Mouse (Mus musculus) neural tube, embryonic 14.5 days (tissue): ENCODE data around the gene Frmd4b. TPM values are rescaled to one million over a fixed set of nuclear protein-coding genes. Genes with fewer than 3 reads are reported as not detected.
A peak's percentile ranks its signal among the peaks of the same experiment; 100 is the strongest.

Experiments
- ATAC-seq: fragments of 200-750 bp; cut with Nextera tagmentation; 2 replicates; pipeline ENCODE4 v1.8.0; 2017; ENCODE audit warnings: low read depth, mild to moderate bottlenecking, moderate TSS enrichment, moderate library complexity
- H3K27ac ChIP-seq: fragments of 300-500 bp; sonication (generic); 2 replicates; pipeline ENCODE4 v1.5.1; 2014; ENCODE audit warnings: low read depth, mild to moderate bottlenecking, control low read depth, low read length, moderate library complexity, mixed read lengths
- H3K27me3 ChIP-seq: fragments of 300-500 bp; sonication (generic); 2 replicates; pipeline ENCODE4 v1.6.1; 2014; ENCODE audit warnings: low read length; ENCODE audit not compliant: control insufficient read depth, insufficient read depth
- H3K36me3 ChIP-seq: fragments of 300-500 bp; sonication (generic); 2 replicates; pipeline ENCODE4 v1.6.1; 2014; ENCODE audit warnings: low read length, mixed read lengths; ENCODE audit not compliant: control insufficient read depth, insufficient read depth
- H3K4me1 ChIP-seq: fragments of 300-500 bp; sonication (generic); 2 replicates; pipeline ENCODE4 v1.6.1; 2014; ENCODE audit warnings: low read length; ENCODE audit not compliant: control insufficient read depth, insufficient read depth
- H3K4me2 ChIP-seq: fragments of 300-500 bp; sonication (generic); 2 replicates; pipeline ENCODE4 v1.6.1; 2014; ENCODE audit warnings: mild to moderate bottlenecking, low read depth, low read length, control low read depth
- H3K4me3 ChIP-seq: fragments of 300-500 bp; sonication (generic); 2 replicates; pipeline ENCODE4 v1.5.1; 2014; ENCODE audit warnings: low read depth, low read length, control low read depth, mixed read lengths
- H3K9ac ChIP-seq: fragments of 300-500 bp; sonication (generic); replicated peaks from 2 replicates; pipeline ENCODE4 v1.6.1; 2014; ENCODE audit warnings: low read depth, mild to moderate bottlenecking, control low read depth, low read length, mixed read lengths
- H3K9me3 ChIP-seq: fragments of 300-500 bp; sonication (generic); 2 replicates; pipeline ENCODE4 v1.6.1; 2016; ENCODE audit warnings: low read length; ENCODE audit not compliant: control insufficient read depth
- WGBS: fragments of 180-500 bp; shearing (Covaris S2); extraction: QIAGEN DNeasy Blood & Tissue Kit; methylation state at CpG from one replicate; pipeline ENCODE4 v1.1.7; 2014; 5-methylcytosine and 5-hydroxymethylcytosine counted together
- polyA plus RNA-seq: library from polyadenylated mRNA; unstranded; fragments of >200 nt; fragmentation: Nextera tagmentation; extraction: Ambion mirVana; gene quantifications from 2 replicates; pipeline ENCODE4 v1.2.1, GENCODE M21; 2014

Frmd4b gene
- polyA plus RNA-seq, 1 experiment from 2014 or later = 26.8 TPM

DNA sequence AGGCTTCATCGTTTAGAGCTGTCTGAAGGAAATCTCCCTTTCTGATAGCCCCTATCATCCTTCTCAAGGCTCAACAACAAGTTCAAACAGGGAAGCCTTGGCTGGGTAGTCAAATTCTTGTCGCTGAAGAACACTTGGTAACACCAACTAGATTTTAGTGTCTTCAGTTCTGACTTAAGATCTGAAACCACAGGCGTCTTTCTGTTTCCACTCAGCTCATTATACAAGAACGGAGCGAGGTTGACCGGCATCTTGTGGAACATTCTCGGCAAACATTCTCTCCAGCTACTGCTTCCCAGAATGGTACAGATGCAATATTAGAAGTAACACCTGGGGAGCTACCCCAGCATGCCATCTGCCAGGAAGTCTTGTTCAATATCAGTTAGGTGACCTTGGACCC is 28.3 kb downstream of the Frmd4b start:
- Histone ChIP-seq H3K4me2 (no peak overlapping the region), H3K4me3 (no peak overlapping the region), H3K9ac (no peak overlapping the region), H3K36me3 (no peaks in the 10 kb centered on the region), H3K4me1 (peaks cover 7% of the 10 kb centered on the region; the same call in 1 of the 2 replicates), H3K27ac (no peak overlapping the region), H3K27me3 (no peaks in the 10 kb centered on the region), H3K9me3 (no peaks in the 10 kb centered on the region)
- ATAC-seq = no peak
- 83% methylated on average over 7 of the region's 7 CpGs for WGBS

DNA sequence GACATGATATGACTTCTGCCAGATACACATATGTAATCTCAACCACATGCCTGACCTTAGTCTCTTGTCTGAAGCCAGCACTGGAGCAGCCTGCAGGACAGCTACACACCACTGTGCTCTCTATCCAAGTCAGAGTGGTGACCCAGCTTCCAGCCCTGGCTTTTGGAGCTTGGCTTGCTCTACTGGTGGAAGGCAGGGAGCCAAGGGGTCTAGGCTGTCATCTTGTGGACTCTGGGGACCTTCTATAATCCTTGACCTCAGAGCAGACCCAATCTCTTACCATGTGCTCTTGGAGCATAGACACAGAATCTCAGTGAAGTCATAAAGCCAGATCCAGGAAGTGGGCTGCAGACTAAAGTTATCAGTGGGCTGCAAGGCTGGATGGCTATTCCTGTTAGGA is 30.7 kb downstream of the Frmd4b start:
- ATAC-seq = no peak
- no peak overlapping the region for H3K9ac ChIP-seq
- H3K9me3 ChIP-seq = no peaks in the 10 kb centered on the region
- no peaks in the 10 kb centered on the region for H3K36me3 ChIP-seq
- no peak overlapping the region for H3K4me3 ChIP-seq
- no peak overlapping the region for H3K27ac ChIP-seq
- no peaks in the 10 kb centered on the region for H3K27me3 ChIP-seq
- peaks cover 13% of the 10 kb centered on the region for H3K4me1 ChIP-seq
- H3K4me2 ChIP-seq = no peak overlapping the region

DNA sequence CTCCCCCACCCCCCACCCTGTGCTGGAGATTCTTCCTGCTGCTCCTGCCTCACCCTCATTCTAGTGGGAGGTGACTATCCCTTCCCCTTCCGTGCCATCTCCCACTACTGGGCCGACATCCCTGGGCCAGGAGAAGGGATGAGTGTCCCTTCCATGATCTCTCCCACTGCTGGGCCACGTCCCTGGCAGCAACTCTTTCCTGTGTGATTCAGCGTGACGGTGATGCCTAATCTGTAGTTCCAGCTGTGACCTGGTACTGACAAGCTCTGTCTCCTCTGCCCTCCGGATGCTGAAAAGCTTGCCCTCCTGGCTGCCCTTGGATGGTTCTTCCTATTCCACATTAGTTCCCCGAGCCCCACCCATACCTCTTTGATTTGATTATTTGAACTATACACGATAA is 31.3 kb downstream of the Frmd4b start:
- Histone ChIP-seq H3K4me3 (no peak overlapping the region), H3K27me3 (no peaks in the 10 kb centered on the region), H3K27ac (no peak overlapping the region), H3K9ac (no peak overlapping the region), H3K9me3 (no peaks in the 10 kb centered on the region), H3K4me2 (no peak overlapping the region), H3K4me1 (peaks cover 13% of the 10 kb centered on the region), H3K36me3 (no peaks in the 10 kb centered on the region)
- 45% methylated on average over 8 of the region's 8 CpGs for WGBS
- no peak for ATAC-seq

DNA sequence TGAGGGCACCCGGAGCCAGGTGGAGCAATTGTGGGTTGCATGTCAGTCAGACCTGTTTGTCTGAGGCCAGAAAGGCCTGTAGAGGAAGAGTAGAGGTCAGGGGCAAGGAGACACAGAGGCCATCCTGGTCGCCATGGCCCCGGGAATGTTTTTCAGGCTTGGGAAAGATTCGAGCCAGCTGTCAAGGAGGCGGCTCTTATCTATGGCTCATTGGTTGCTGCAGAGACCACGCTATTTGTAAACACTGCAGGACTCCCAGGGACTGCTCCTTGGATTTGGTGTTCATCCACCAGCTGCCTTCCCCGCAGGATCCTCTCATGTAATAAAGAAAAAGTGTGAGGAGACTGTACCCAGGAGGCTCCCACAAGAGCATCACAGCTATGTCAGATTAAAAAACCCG is 34.6 kb downstream of the Frmd4b start:
- Histone ChIP-seq H3K4me2 (no peak overlapping the region), H3K27ac (peak overlapping the region; percentile 35; the same call in 1 of the 2 replicates), H3K4me3 (no peak overlapping the region), H3K9ac (no peak overlapping the region), H3K9me3 (no peaks in the 10 kb centered on the region), H3K36me3 (no peaks in the 10 kb centered on the region), H3K27me3 (no peaks in the 10 kb centered on the region), H3K4me1 (peaks cover 16% of the 10 kb centered on the region)
- ATAC-seq = no peak
- 24% methylated on average over 8 of the region's 8 CpGs for WGBS

DNA sequence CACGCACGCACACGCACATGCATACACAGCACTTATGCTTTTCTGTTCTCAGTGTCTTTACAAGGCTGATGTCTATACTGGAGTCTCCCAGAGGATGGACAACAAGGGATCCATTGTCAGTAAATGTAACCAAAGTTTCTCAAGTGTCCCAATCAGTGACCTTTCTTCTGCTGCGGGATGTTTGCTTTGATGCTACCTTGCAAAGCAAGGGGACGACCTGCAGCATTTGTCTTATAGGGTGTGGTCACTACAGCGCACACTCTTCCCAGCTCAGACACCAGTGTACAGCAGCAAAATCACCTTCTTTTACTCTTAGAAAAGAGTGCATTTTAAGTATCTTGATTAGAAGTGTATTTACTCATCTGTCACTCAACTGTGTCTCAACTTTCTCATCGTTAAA is 35.4 kb downstream of the Frmd4b start:
- no peak for ATAC-seq
- peaks cover 24% of the 10 kb centered on the region for H3K4me1 ChIP-seq
- no peaks in the 10 kb centered on the region for H3K36me3 ChIP-seq
- WGBS = 83% methylated on average over 7 of the region's 7 CpGs
- no peaks in the 10 kb centered on the region for H3K9me3 ChIP-seq
- H3K4me3 ChIP-seq = no peak overlapping the region
- H3K4me2 ChIP-seq = no peak overlapping the region
- no peak overlapping the region for H3K27ac ChIP-seq
- H3K27me3 ChIP-seq = no peaks in the 10 kb centered on the region
- H3K9ac ChIP-seq = no peak overlapping the region

DNA sequence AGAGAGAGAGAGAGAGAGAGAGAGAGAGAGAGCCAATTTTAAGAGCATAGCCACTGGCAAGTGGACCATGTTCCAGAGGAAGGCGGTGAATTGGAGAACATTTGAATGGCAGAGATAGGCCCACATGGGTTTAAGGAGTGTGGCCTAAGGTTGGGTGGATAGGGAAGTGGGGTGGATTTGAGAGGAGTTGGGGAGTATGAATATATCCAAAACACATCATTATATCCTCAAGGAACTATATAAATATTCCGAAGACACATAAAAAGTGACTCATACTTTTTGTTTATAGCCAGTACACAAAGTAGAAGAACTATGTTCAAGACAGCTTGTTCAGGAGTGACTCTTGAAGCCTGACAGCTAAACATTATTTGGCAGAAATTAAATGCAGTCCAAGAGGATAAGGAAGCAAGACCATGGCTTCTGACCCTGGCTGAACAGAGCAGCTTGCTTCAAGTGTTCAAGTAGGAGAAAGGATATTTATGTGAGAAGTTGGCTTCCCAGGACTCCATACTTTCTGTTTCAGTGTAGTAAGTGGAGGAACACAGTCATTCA is 36.8 kb downstream of the Frmd4b start:
- H3K4me3 ChIP-seq = no peak overlapping the region
- H3K27ac ChIP-seq = no peak overlapping the region
- H3K9ac ChIP-seq = no peak overlapping the region
- no peaks in the 10 kb centered on the region for H3K36me3 ChIP-seq
- 97% methylated on average over 2 of the region's 2 CpGs for whole genome bisulfite sequencing
- H3K9me3 ChIP-seq = no peaks in the 10 kb centered on the region
- no peaks in the 10 kb centered on the region for H3K27me3 ChIP-seq
- H3K4me2 ChIP-seq = no peak overlapping the region
- ATAC-seq = no peak
- peaks cover 25% of the 10 kb centered on the region for H3K4me1 ChIP-seq

GRCm38 (mm10) chr6:97579704-97580103 is 37.6 kb downstream of the Frmd4b start:
- Histone ChIP-seq H3K4me1 (peaks cover 25% of the 10 kb centered on the region), H3K36me3 (no peaks in the 10 kb centered on the region), H3K27me3 (no peaks in the 10 kb centered on the region), H3K9me3 (no peaks in the 10 kb centered on the region), H3K4me2 (no peak overlapping the region), H3K27ac (no peak overlapping the region), H3K9ac (no peak overlapping the region), H3K4me3 (no peak overlapping the region)
- WGBS = 65% methylated on average over 4 of the region's 4 CpGs
- no peak for ATAC-seq

GRCm38 (mm10) chr6:97578210-97578609 is 39.1 kb downstream of the Frmd4b start:
- Histone ChIP-seq H3K9me3 (no peaks in the 10 kb centered on the region), H3K36me3 (no peaks in the 10 kb centered on the region), H3K9ac (no peak overlapping the region), H3K4me2 (no peak overlapping the region), H3K27ac (no peak overlapping the region), H3K4me1 (peaks cover 25% of the 10 kb centered on the region), H3K27me3 (no peaks in the 10 kb centered on the region), H3K4me3 (no peak overlapping the region)
- ATAC-seq = no peak
- WGBS = 78% methylated on average over 7 of the region's 7 CpGs

DNA sequence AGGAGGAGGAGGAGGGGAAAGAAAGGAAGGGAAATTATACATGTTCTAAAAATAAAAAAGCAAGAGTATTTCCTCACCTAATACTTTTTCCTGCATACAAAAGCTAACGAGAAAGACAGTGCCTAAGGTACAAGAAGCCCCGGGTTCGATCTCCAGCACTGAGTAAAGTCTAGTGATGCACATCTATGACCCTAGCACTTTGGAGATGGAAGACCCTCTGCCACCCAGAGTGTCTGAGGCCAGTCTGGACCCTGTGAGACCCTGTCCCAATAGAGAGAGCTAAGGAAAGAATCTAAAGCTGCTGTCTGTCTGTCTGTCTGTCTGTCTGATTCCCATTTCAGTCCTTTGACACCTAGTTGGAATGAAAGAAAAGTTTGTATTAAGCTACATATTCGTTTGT is 40.0 kb downstream of the Frmd4b start:
- no peaks in the 10 kb centered on the region for H3K9me3 ChIP-seq
- peak overlapping the region; percentile 81 for H3K27ac ChIP-seq
- ATAC-seq = no peak

More for the DNA sequence above, 40.0 kb downstream of the Frmd4b start:
- WGBS = 33% methylated on average over 4 of the region's 4 CpGs
- H3K36me3 ChIP-seq = no peaks in the 10 kb centered on the region
- H3K4me3 ChIP-seq = no peak overlapping the region
- H3K27me3 ChIP-seq = no peaks in the 10 kb centered on the region
- no peak overlapping the region for H3K4me2 ChIP-seq
- peaks cover 19% of the 10 kb centered on the region for H3K4me1 ChIP-seq
- no peak overlapping the region for H3K9ac ChIP-seq
